Mouse (Mus musculus) layer of hippocampus, postnatal 10 days (tissue): ENCODE measurements around the gene Hoxd9. TPM values are rescaled to one million over a fixed set of nuclear protein-coding genes. Genes with fewer than 3 reads are reported as not detected.

Experiments
- DNase-seq, 2 experiments: peaks; one replicate each; pipeline ENCODE4 v3.0.0; 2021; ENCODE audit warnings: low spot score in 2 of 2
- microRNA-seq, 2 experiments: library from miRNA; unstranded; fragments of <30 nt; microRNA quantifications; one replicate each; pipeline ENCODE4 v1.2.0; 2021
- total RNA-seq, 2 experiments: library from RNA; stranded (reverse); gene quantifications; 2 replicates each; pipeline ENCODE4 v1.2.3; 2021

Hoxd9 gene
- total RNA-seq, 2 experiments from 2014 or later: not detected

DNA sequence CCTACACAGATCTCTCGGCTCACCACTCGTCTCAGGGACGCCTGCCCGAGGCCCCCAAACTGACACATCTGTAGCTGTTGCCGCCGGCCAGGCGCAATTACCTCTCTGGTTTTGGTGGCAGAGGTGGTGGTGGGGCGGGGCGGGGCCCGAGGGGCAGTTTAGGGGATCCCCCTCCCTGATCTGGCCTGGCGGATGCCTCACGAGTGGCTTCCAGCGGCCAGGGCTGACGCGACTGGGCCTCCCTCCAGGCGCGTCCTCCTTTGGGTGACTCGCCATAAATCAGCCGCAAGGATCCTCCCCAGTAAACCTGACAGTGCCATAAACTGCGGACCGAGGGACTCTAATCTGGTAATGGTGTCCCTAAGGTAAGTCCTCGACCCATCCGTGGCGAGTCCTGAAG, 49.5 kb downstream of the Hoxd9 start:
- no peak for DNase-seq

DNA sequence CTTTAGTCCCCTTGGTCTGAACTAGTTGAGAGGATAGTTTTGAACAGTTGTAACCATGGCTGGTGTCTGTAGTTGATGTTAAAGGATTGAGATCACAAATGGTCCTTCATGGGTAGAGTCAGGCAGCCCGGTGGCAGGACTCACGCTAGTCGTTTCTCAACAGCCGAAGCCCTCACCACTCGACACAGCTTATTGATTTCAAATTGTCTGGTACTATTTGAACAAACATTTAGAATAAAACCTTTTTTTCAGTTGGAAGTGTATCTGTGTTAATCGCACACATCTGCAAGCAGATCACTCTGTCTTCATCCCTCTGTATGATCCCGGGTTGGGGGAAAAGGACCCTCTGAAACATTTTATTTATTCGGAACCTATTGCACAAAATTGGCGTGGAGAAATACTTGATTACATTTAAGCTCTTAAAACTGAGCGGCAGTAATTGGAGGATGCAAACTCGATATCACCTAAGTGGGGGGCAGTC, 50.2 kb downstream of the Hoxd9 start:
- DNase-seq: no peak

DNA sequence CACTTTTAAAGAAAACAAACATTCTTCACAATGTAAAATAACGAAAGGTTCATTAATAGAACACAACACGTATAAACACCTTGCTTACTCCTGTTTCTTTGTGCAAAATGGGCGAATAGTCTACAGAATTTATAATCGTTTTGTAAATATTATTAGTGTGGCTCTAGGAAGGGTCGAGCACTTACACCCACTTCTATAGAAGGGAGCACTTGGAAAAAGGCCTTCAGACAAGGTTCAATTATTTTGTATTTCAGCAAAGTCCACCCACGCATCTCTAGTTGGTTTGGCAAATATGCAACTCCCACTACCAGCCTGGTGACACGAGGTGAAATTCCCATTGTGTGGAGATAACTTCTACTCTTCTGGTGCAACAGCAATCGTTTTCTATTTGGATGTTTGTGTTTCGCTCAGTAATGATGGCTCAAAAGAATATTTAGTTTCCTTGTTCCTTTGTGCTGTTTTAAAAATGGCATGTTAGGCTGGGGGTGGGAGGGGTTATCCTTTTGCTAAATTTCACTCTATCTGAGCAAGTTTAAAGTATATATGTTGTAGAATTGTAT, 51.0 kb downstream of the Hoxd9 start:
- no peak for DNase-seq

DNA sequence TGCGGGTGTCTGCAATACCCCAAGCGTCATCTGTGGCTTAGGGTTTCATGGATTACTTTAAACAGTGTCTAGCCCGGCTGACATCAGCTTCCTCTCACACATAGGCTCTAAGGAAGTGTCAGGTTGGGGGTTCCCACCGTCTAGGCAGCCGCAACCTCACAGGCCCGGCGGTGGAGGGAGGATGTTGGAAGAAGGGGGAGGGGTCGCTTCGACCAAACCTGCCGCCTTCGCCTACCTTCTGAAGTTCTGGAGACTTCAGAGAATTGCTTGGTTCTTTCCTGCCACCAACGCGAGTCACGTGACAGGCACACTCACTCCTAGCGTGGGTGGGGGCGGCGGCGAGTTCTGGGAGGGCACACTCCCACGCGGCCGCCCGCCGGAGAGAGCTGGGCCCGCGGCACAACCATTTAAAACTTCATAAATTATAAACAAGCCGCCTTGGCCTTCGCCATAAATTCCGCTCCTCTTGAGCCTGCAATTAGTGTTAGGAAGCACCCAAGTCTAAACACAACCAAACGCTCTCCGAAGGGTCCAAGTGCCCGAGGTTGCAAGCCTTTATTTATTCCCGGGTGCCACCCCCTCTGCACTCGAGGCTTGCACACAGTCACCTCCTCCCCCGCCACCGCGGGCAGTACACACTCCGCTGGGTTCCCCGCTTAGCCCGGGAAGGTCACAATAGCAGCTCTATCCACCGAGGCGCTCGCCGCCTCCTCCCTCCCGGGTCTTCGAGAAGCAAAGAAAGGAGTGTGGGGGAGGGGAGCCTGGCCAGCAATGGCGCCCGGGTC, 52.0 kb downstream of the Hoxd9 start:
- DNase-seq: no peak

Small RNAs within 50 kb of the gene (microRNA-seq; reads per million reads assigned to microRNA genes)
- gene Gm44463: 0 reads per million in 2 experiments
- gene Mir10b: 23.1 to 26.4 reads per million in 2 experiments

Other genes with a start within 250 kb of the Hoxd9 start
- gene Lnpk, start 118.3 kb upstream of the Hoxd9 start, total RNA-seq: 10 to 100 TPM; 52.2 to 63.7 TPM
- not detected for gene Evx2, start 38.2 kb upstream of the Hoxd9 start, total RNA-seq
- not detected for gene Hoxd13, start 29.4 kb upstream of the Hoxd9 start, total RNA-seq
- not detected for gene Hoxd12, start 22.7 kb upstream of the Hoxd9 start, total RNA-seq
- not detected for gene Hoxd11, start 18.2 kb upstream of the Hoxd9 start, total RNA-seq
- gene Hoxd10, start 5.8 kb upstream of the Hoxd9 start, total RNA-seq: not detected
- gene Hoxd8, start 6.9 kb downstream of the Hoxd9 start, total RNA-seq: under 1 TPM in 1 of 2 experiments, not detected in 1; 0.23 TPM
- gene Hoxd3, start 14.2 kb downstream of the Hoxd9 start, total RNA-seq: not detected
- not detected for gene Hoxd4, start 14.2 kb downstream of the Hoxd9 start, total RNA-seq
- gene Gm28230, start 29.0 kb downstream of the Hoxd9 start, total RNA-seq: not detected
- not detected for gene Hoxd1, start 65.3 kb downstream of the Hoxd9 start, total RNA-seq
- 10 to 100 TPM; 54.4 to 63.7 TPM for gene Mtx2, start 128.1 kb downstream of the Hoxd9 start, total RNA-seq